Mouse (Mus musculus) intestine, embryonic 16.5 days (tissue): ENCODE data around the gene Fam3b. TPM values are rescaled to one million over a fixed set of nuclear protein-coding genes. Genes with fewer than 3 reads are reported as not detected.

Experiments
- ATAC-seq: fragments of 200-750 bp; cut with Nextera tagmentation; 2 replicates; pipeline ENCODE4 v1.8.0; 2017; ENCODE audit warnings: moderate TSS enrichment, moderate library complexity
- H3K27ac ChIP-seq: fragments of 300-500 bp; sonication (generic); 2 replicates; pipeline ENCODE4 v1.5.1; 2014; ENCODE audit warnings: mild to moderate bottlenecking, low read length
- H3K27me3 ChIP-seq: fragments of 300-500 bp; sonication (generic); replicated peaks from 2 replicates; pipeline ENCODE4 v1.6.1; 2014; ENCODE audit warnings: low read length, control low read depth, mixed read lengths; ENCODE audit not compliant: control insufficient read depth, insufficient read depth
- H3K36me3 ChIP-seq: fragments of 300-500 bp; sonication (generic); 2 replicates; pipeline ENCODE4 v1.6.1; 2014; ENCODE audit warnings: low read length, control low read depth; ENCODE audit not compliant: control insufficient read depth, insufficient read depth
- H3K4me1 ChIP-seq: fragments of 300-500 bp; sonication (generic); 2 replicates; pipeline ENCODE4 v1.6.1; 2014; ENCODE audit warnings: low read length, control low read depth, mixed read lengths; ENCODE audit not compliant: control insufficient read depth, insufficient read depth
- H3K4me2 ChIP-seq: fragments of 300-500 bp; sonication (generic); 2 replicates; pipeline ENCODE4 v1.6.1; 2014; ENCODE audit warnings: low read depth, low read length, control low read depth
- H3K4me3 ChIP-seq: fragments of 300-500 bp; sonication (generic); 2 replicates; pipeline ENCODE4 v1.5.1; 2014; ENCODE audit warnings: mild to moderate bottlenecking, low read length
- H3K9ac ChIP-seq: fragments of 300-500 bp; sonication (generic); 2 replicates; pipeline ENCODE4 v1.6.1; 2014; ENCODE audit warnings: low read depth, low read length
- H3K9me3 ChIP-seq: fragments of 300-500 bp; sonication (generic); 2 replicates; pipeline ENCODE4 v1.6.1; 2016; ENCODE audit warnings: low read length, control low read depth; ENCODE audit not compliant: control insufficient read depth
- WGBS: fragments of 180-500 bp; shearing (Covaris S2); extraction: QIAGEN DNeasy Blood & Tissue Kit; methylation state at CpG from one replicate; pipeline ENCODE4 v1.1.7; 2014; 5-methylcytosine and 5-hydroxymethylcytosine counted together
- polyA plus RNA-seq: library from polyadenylated mRNA; unstranded; fragments of >200 nt; fragmentation: Nextera tagmentation; extraction: Ambion mirVana; gene quantifications from 2 replicates; pipeline ENCODE4 v1.2.1, GENCODE M21; 2015

Fam3b gene
- polyA plus RNA-seq, 1 experiment from 2014 or later: 1.3 TPM

DNA sequence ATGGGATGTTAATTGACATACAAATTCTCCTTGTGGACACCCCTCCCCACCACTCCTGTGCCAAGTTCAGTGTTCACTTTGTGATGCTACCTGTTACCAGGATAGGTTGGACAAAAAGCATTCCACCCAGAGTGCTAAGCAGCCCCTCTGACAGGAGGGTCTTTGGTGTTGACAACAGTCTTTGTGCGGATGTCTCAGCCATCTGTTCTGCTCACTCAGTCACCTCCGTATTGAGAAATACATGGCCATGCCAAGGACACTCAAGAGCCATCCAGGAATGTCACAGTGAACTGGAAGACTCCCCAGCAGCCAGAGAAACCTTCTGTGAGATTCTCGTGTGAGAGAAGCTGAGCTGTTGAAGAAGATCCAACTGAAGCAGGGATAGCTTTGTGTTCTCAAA, 76.4 kb downstream of the Fam3b start:
- Histone ChIP-seq H3K36me3 (no peaks in the 10 kb centered on the region), H3K4me1 (no peaks in the 10 kb centered on the region), H3K4me2 (no peak overlapping the region), H3K9ac (no peak overlapping the region), H3K27me3 (no peaks in the 10 kb centered on the region), H3K9me3 (no peaks in the 10 kb centered on the region), H3K27ac (no peak overlapping the region), H3K4me3 (no peak overlapping the region)
- 78% methylated on average over 3 of the region's 3 CpGs for WGBS
- no peak for ATAC-seq

DNA sequence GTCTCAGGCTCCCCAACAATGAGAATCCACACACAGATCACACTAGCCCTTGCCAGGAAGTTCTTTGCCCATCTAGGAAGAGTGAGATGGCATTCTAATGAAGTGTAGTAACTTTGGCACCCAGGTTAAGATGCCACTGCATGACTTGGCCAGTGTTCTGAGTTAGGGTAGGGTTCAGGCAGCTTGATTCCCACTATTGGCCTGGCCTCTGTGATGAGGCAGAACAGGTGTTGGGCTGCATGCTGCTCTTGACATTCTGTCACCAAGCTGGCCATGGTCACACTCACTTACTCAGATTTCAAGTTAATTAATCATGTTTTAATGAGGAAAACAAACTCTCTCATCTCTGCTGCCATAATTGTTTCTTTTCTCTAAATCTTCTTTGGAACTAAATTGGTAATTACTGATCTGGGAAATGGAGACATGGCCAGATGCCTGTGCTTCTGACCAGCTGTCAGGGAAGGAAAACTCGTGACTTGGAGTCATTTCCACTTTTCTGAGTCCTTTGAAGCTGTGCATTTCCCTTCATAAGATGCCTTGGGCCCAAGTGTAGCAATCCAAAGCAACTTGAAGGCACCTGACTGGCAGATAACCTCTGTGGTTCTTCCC, 77.1 kb downstream of the Fam3b start:
- no peak overlapping the region for H3K4me2 ChIP-seq
- no peak overlapping the region for H3K4me3 ChIP-seq
- H3K27ac ChIP-seq: no peak overlapping the region
- ATAC-seq: no peak
- no peaks in the 10 kb centered on the region for H3K27me3 ChIP-seq
- no peak overlapping the region for H3K9ac ChIP-seq
- no peaks in the 10 kb centered on the region for H3K9me3 ChIP-seq
- no peaks in the 10 kb centered on the region for H3K36me3 ChIP-seq
- H3K4me1 ChIP-seq: no peaks in the 10 kb centered on the region
- 60% methylated on average over 1 of the region's 1 CpGs for WGBS

GRCm38 (mm10) chr16:97434206-97434605, 80.4 kb downstream of the Fam3b start:
- Histone ChIP-seq H3K4me1 (no peaks in the 10 kb centered on the region), H3K9ac (no peak overlapping the region), H3K27ac (no peak overlapping the region), H3K36me3 (no peaks in the 10 kb centered on the region), H3K4me3 (no peak overlapping the region), H3K4me2 (no peak overlapping the region), H3K9me3 (no peaks in the 10 kb centered on the region), H3K27me3 (no peaks in the 10 kb centered on the region)
- no peak for ATAC-seq
- WGBS: 71% methylated on average over 2 of the region's 2 CpGs

DNA sequence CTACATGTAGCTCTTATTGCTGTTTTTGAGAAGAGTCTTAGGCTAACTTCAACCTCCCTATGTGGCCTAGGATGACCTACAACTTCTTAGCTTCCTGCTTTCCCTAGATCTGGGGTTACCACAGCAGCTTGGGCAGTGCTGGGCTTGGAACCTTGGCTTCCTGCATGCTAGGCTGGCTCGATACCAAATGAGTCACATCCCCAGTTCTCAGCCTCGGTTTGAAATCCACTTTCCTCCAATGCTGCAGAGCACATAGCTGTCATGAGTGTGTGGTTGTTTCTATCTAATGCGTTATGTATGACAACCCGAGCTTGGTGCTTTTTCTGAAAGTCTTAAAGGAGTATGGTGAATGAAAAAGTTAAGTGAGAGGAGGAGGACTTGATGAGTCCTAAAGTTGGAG, 83.3 kb downstream of the Fam3b start:
- Histone ChIP-seq H3K9me3 (no peaks in the 10 kb centered on the region), H3K36me3 (no peaks in the 10 kb centered on the region), H3K27me3 (no peaks in the 10 kb centered on the region), H3K4me2 (no peak overlapping the region), H3K9ac (no peak overlapping the region), H3K4me1 (no peaks in the 10 kb centered on the region), H3K4me3 (no peak overlapping the region), H3K27ac (no peak overlapping the region)
- WGBS: 68% methylated on average over 4 of the region's 4 CpGs
- no peak for ATAC-seq

DNA sequence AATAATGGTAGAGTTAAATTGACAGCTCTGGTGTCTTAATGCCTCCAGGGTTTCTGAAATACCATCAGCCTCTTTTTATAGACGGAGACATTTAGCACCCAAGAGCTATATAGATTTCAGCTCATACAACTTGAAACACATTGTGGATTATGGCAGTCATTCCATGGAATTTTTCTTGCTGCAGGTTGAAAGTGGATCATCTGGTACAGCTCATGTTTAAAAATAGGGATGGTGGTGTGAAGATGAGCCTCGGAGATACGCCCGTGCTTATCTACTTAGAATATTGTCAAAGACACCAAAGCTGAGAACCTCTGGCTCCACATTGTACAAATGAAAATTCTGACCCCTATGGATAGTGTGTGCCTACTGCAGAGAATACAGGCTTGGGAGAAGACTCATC, 84.5 kb downstream of the Fam3b start:
- Histone ChIP-seq H3K36me3 (no peaks in the 10 kb centered on the region), H3K4me1 (no peaks in the 10 kb centered on the region), H3K9me3 (no peaks in the 10 kb centered on the region), H3K4me3 (no peak overlapping the region), H3K9ac (no peak overlapping the region), H3K4me2 (no peak overlapping the region), H3K27ac (no peak overlapping the region), H3K27me3 (no peaks in the 10 kb centered on the region)
- ATAC-seq: no peak
- 95% methylated on average over 4 of the region's 4 CpGs for WGBS

DNA sequence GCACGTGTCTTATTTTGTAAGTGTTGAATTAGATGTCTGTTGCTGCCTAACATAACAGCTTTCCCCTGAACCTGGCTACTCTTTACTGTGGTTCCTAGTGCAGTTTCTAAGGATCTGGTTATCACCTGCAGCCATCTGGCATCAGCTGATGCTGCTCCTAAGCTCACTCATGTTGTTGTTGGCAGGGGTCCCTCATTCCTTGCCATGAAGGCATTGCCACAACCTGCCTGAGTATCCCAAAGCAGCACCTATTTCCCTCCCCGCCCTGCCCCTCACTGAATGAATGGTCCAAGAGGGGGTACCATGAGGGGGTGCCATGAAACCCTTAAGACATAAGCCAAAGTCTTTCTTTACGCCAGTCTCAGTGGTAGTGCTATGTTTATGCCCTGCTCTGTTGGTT, 86.6 kb downstream of the Fam3b start:
- ATAC-seq: no peak
- no peaks in the 10 kb centered on the region for H3K4me1 ChIP-seq

GRCm38 (mm10) chr16:97423627-97424026, 91.0 kb downstream of the Fam3b start:
- 65% methylated on average over 1 of the region's 1 CpGs for whole genome bisulfite sequencing
- Histone ChIP-seq H3K9me3 (no peaks in the 10 kb centered on the region), H3K27me3 (no peaks in the 10 kb centered on the region), H3K36me3 (no peaks in the 10 kb centered on the region), H3K27ac (no peak overlapping the region), H3K4me3 (no peak overlapping the region), H3K9ac (no peak overlapping the region), H3K4me2 (no peak overlapping the region), H3K4me1 (no peaks in the 10 kb centered on the region)
- no peak for ATAC-seq

More for the DNA sequence above, 86.6 kb downstream of the Fam3b start:
- 92% methylated on average over 3 of the region's 3 CpGs for WGBS
- H3K27me3 ChIP-seq: no peaks in the 10 kb centered on the region
- H3K36me3 ChIP-seq: no peaks in the 10 kb centered on the region
- no peak overlapping the region for H3K9ac ChIP-seq
- H3K4me2 ChIP-seq: no peak overlapping the region
- H3K27ac ChIP-seq: no peak overlapping the region
- no peak overlapping the region for H3K4me3 ChIP-seq
- H3K9me3 ChIP-seq: no peaks in the 10 kb centered on the region

DNA sequence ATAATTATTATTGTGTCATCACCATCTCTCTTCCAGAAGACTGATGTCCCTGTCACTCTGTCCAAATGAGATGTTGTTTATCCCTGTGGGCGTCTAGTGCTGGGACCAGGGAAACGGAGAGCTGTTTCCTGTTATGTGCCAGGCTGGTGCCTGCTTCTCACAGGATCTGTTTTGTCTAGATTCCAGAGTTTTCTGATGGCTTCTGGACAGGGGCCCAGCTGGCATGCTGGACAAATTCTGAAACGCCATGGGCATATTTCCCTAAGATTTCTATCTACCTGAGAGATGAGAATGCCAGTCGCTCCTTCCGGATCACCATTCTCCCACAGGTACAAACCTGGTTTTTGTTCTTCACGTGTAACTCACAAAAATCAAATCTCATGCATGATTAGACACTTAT, 92.9 kb downstream of the Fam3b start:
- WGBS: 74% methylated on average over 6 of the region's 6 CpGs
- H3K27ac ChIP-seq: no peak overlapping the region
- H3K27me3 ChIP-seq: no peaks in the 10 kb centered on the region
- no peak overlapping the region for H3K4me3 ChIP-seq
- no peak for ATAC-seq
- H3K4me2 ChIP-seq: no peak overlapping the region
- H3K9me3 ChIP-seq: no peaks in the 10 kb centered on the region
- H3K9ac ChIP-seq: no peak overlapping the region
- H3K36me3 ChIP-seq: no peaks in the 10 kb centered on the region
- H3K4me1 ChIP-seq: no peaks in the 10 kb centered on the region
